Mouse (Mus musculus) heart, embryonic 15.5 days (tissue): ENCODE measurements at regions not wholly inside any gene's neighbourhood (a gene's known extent, or its start where the extent isn't known, plus 50 kb on each side); places are given as distances from the start of the nearest gene placed in this dataset.

Source experiments
- ATAC-seq: fragments of 200-750 bp; cut with Nextera tagmentation; replicated peaks from 2 replicates; pipeline ENCODE4 v1.8.0; 2017; ENCODE audit warnings: low read depth, moderate TSS enrichment; ENCODE audit not compliant: insufficient number of reproducible peaks, insufficient read depth, low FRiP score
- H3K27ac ChIP-seq: fragments of 300-500 bp; sonication (generic); 2 replicates; pipeline ENCODE4 v1.5.1; 2015; ENCODE audit warnings: mild to moderate bottlenecking, inconsistent platforms
- H3K27me3 ChIP-seq: fragments of 300-500 bp; sonication (generic); 2 replicates; pipeline ENCODE4 v1.6.1; 2015; ENCODE audit warnings: inconsistent platforms
- H3K36me3 ChIP-seq: fragments of 300-500 bp; sonication (generic); 2 replicates; pipeline ENCODE4 v1.6.1; 2015; ENCODE audit warnings: mild to moderate bottlenecking, inconsistent platforms
- H3K4me1 ChIP-seq: fragments of 300-500 bp; sonication (generic); replicated peaks from 2 replicates; pipeline ENCODE4 v1.6.1; 2015; ENCODE audit warnings: inconsistent platforms
- H3K4me2 ChIP-seq: fragments of 300-500 bp; sonication (generic); 2 replicates; pipeline ENCODE4 v1.6.1; 2015; ENCODE audit warnings: inconsistent platforms, mild to moderate bottlenecking, moderate library complexity
- H3K4me3 ChIP-seq: fragments of 300-500 bp; sonication (generic); 2 replicates; pipeline ENCODE4 v1.5.1; 2015; ENCODE audit warnings: mild to moderate bottlenecking, inconsistent platforms
- H3K9ac ChIP-seq: fragments of 300-500 bp; sonication (generic); 2 replicates; pipeline ENCODE4 v1.6.1; 2015; ENCODE audit warnings: mild to moderate bottlenecking, inconsistent platforms
- H3K9me3 ChIP-seq: fragments of 300-500 bp; sonication (generic); replicated peaks from 2 replicates; pipeline ENCODE4 v1.6.1; 2016; ENCODE audit warnings: inconsistent platforms
- WGBS: fragments of 180-500 bp; shearing (Covaris S2); methylation state at CpG from one replicate; pipeline ENCODE4 v1.1.7; 2015; ENCODE audit warnings: mixed read lengths; 5-methylcytosine and 5-hydroxymethylcytosine counted together

DNA sequence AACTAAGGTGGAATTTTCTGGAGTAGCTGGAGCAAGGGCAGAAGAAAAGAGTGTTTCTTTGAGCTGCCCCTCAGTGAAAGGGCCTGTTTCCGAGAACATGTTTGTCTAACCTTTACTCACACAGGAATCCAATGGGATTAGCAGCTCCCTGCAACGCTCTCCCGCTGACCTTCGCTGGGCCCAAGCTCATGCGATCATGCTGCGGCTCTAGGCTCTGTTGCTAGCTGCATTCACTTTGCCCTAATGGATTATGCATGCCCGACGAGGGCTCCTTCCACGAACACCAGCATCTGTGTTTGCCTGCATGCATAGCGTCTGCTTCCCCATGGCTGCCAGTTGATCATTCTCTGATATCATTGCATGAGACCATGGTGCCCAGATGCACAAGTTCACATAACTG is 140.2 kb downstream of the Bmp7 start:
- H3K9ac ChIP-seq = no peak overlapping the region
- no peaks in the 10 kb centered on the region for H3K9me3 ChIP-seq
- no peak overlapping the region for H3K27ac ChIP-seq
- H3K4me3 ChIP-seq = no peak overlapping the region
- H3K4me2 ChIP-seq = no peak overlapping the region
- no peaks in the 10 kb centered on the region for H3K36me3 ChIP-seq
- no peaks in the 10 kb centered on the region for H3K4me1 ChIP-seq
- ATAC-seq = no peak
- no peaks in the 10 kb centered on the region for H3K27me3 ChIP-seq
- WGBS = 63% methylated on average over 10 of the region's 10 CpGs

- no peak for ATAC-seq
- H3K9ac ChIP-seq = no peak overlapping the region
- WGBS = 76% methylated on average over 9 of the region's 9 CpGs
Measured at GRCm38 (mm10) chr2:172800801-172801200, 139.3 kb downstream of the Bmp7 start.

GRCm38 (mm10) chr2:172801804-172802203 is 138.3 kb downstream of the Bmp7 start:
- H3K9ac ChIP-seq = no peak overlapping the region

More at GRCm38 (mm10) chr2:172800801-172801200, 139.3 kb downstream of the Bmp7 start:
- Histone ChIP-seq H3K4me3 (no peak overlapping the region), H3K4me2 (no peak overlapping the region), H3K4me1 (no peaks in the 10 kb centered on the region), H3K36me3 (no peaks in the 10 kb centered on the region), H3K27me3 (no peaks in the 10 kb centered on the region), H3K27ac (no peak overlapping the region), H3K9me3 (no peaks in the 10 kb centered on the region)

GRCm38 (mm10) chr2:172807446-172807845 is 132.7 kb downstream of the Bmp7 start:
- Histone ChIP-seq H3K4me1 (no peaks in the 10 kb centered on the region), H3K4me2 (no peak overlapping the region)
- WGBS = 61% methylated on average over 4 of the region's 4 CpGs

More at GRCm38 (mm10) chr2:172801804-172802203, 138.3 kb downstream of the Bmp7 start:
- no peaks in the 10 kb centered on the region for H3K9me3 ChIP-seq
- no peak for ATAC-seq
- H3K27ac ChIP-seq = no peak overlapping the region
- no peaks in the 10 kb centered on the region for H3K4me1 ChIP-seq
- H3K4me2 ChIP-seq = no peak overlapping the region
- no peaks in the 10 kb centered on the region for H3K27me3 ChIP-seq
- H3K4me3 ChIP-seq = no peak overlapping the region
- 47% methylated on average over 4 of the region's 4 CpGs for WGBS
- H3K36me3 ChIP-seq = no peaks in the 10 kb centered on the region

GRCm38 (mm10) chr2:172809306-172809705 is 130.8 kb downstream of the Bmp7 start:
- Histone ChIP-seq H3K9me3 (no peaks in the 10 kb centered on the region), H3K27ac (no peak overlapping the region), H3K9ac (no peak overlapping the region), H3K36me3 (no peaks in the 10 kb centered on the region), H3K27me3 (peaks cover 14% of the 10 kb centered on the region), H3K4me2 (no peak overlapping the region), H3K4me3 (no peak overlapping the region), H3K4me1 (no peaks in the 10 kb centered on the region)
- 77% methylated on average over 2 of the region's 2 CpGs for WGBS
- ATAC-seq = no peak

More at GRCm38 (mm10) chr2:172807446-172807845, 132.7 kb downstream of the Bmp7 start:
- Histone ChIP-seq H3K27me3 (0 out of 2 replicates have a peak, but pooled peaks cover 4% of the 10 kb centered on the region), H3K9ac (no peak overlapping the region), H3K27ac (no peak overlapping the region), H3K36me3 (no peaks in the 10 kb centered on the region), H3K9me3 (no peaks in the 10 kb centered on the region), H3K4me3 (no peak overlapping the region)
- no peak for ATAC-seq

- ATAC-seq = no peak
- Histone ChIP-seq H3K4me3 (no peak overlapping the region), H3K27ac (no peak overlapping the region), H3K9ac (no peak overlapping the region), H3K36me3 (no peaks in the 10 kb centered on the region), H3K4me1 (no peaks in the 10 kb centered on the region), H3K27me3 (peaks cover 15% of the 10 kb centered on the region), H3K4me2 (no peak overlapping the region), H3K9me3 (no peaks in the 10 kb centered on the region)
- 79% methylated on average over 11 of the region's 11 CpGs for WGBS
Measured at GRCm38 (mm10) chr2:172813319-172813718, 126.8 kb downstream of the Bmp7 start.

DNA sequence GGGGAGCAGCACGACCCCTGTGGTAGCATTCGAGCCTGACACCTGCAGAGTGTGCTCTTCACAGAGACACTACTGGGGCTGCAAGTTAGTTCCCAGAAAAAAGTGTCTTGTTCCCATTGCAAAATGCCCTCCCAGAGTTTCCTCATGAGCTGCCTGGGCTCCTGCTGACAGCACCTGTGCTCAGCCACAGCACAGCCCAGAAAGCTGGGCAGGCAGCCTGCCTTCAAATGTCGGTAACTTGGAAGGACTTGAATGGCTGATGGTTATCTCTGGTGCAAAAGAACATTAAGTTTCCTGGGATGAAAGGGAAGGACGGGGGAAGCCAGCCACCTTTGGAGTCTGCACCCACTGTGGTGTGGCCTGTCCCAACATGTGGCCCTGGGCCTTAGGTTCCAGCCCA is 126.2 kb downstream of the Bmp7 start:
- peaks cover 15% of the 10 kb centered on the region for H3K27me3 ChIP-seq
- no peak for ATAC-seq

DNA sequence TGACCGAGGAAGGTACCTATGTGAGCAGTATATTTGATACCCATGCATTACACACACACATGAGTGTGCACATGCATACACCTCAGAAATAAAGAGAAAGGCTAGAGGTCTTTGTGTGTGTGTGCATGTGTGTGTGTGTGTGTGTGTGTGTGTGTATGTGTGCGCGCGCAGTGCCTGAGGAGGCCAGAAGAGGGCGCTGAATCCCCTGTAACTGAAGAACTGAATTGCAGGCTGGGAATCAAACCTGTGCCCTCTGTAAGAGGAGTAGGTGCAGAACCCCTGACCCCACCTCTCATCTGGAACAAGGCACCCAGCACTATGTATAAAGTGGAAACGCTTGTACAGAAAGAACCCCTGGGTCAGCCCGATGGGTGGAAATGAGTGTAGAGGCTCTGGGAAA is 125.0 kb downstream of the Bmp7 start:
- Histone ChIP-seq H3K9me3 (no peaks in the 10 kb centered on the region), H3K4me1 (no peaks in the 10 kb centered on the region), H3K4me3 (no peak overlapping the region), H3K36me3 (no peaks in the 10 kb centered on the region), H3K9ac (no peak overlapping the region), H3K27ac (no peak overlapping the region), H3K4me2 (no peak overlapping the region), H3K27me3 (peaks cover 15% of the 10 kb centered on the region)
- WGBS = 92% methylated on average over 7 of the region's 7 CpGs
- ATAC-seq = no peak

More for the DNA sequence above, 126.2 kb downstream of the Bmp7 start:
- H3K9ac ChIP-seq = no peak overlapping the region
- H3K4me1 ChIP-seq = no peaks in the 10 kb centered on the region
- no peak overlapping the region for H3K27ac ChIP-seq
- no peaks in the 10 kb centered on the region for H3K36me3 ChIP-seq
- WGBS = 62% methylated on average over 4 of the region's 4 CpGs
- H3K9me3 ChIP-seq = no peaks in the 10 kb centered on the region
- H3K4me3 ChIP-seq = no peak overlapping the region
- no peak overlapping the region for H3K4me2 ChIP-seq

DNA sequence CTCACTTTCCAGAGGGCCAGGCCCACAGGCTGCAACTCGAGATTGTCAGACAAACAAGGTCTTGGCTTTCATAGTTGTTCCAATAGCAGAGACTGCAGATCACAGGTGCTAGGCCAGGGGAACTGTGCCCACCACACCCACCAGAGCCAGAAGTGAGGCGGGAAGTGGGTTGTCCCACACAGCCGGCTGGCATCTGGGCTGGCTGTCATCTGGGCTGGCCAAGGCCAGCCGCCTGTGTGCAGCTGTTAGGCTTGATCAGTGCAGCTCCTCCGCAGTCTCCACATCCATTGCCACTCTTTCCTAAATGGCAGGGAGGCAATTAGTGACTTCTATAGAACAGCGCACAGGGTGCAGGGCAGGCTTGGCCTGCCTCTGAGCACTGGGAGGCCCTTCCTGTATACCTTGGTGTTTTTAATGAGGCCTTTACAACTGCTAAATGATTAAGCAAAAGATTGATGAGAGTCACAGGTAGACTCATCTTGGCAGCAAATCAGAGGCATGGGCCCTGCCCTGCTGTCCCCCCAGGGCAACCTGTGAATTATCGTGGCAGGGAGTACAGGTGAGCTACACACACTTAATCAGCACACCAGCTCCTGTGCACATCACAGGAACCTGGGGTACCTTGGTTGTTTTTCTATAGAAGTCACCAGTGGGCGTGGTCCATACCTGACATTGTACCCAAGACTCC is 122.9 kb downstream of the Bmp7 start:
- no peaks in the 10 kb centered on the region for H3K9me3 ChIP-seq
- 63% methylated on average over 8 of the region's 8 CpGs for WGBS
- H3K9ac ChIP-seq = no peak overlapping the region
- no peak overlapping the region for H3K27ac ChIP-seq
- no peak overlapping the region for H3K4me3 ChIP-seq
- ATAC-seq = no peak
- no peak overlapping the region for H3K4me2 ChIP-seq
- H3K36me3 ChIP-seq = no peaks in the 10 kb centered on the region
- H3K27me3 ChIP-seq = peaks cover 12% of the 10 kb centered on the region
- H3K4me1 ChIP-seq = no peaks in the 10 kb centered on the region
